8 mouse cellular contexts compared by ENCODE assay signal in the genomic region with DNA sequence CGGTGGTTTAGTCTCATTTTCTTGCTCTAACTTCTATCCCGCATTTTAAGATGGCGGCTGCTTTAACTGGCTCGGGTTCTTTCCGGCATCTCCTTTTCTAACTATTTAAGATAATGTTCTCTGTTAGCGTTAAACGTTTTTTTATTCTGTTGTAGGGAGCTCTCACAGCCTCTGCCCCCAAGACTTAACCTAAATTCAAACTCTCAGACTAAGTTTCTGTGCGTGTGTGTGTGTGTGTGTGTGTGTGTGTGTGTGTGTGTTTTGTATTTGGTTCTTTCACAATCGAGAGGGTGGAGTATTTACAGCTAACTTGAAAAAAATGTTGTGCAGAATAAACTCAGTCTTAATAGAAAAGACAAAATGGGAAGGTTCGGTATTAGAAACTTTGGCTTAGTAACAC. TPM values are rescaled to one million over a fixed set of nuclear protein-coding genes. Genes with fewer than 3 reads are reported as not detected.
DNase-seq lines count a peak whose midpoint lies in the region; ATAC-seq lines count a peak whose summit lies in the region.

No protein-coding gene starts in this region.

- H3K4me1 ChIP-seq in kidney, embryonic 14.5 days (ENCODE audit: control insufficient read depth, insufficient read depth, low read length), result peaks cover 6% of the 10 kb centered on the region
- peaks cover 10% of the 10 kb centered on the region for H3K4me1 ChIP-seq in forebrain, embryonic 14.5 days (ENCODE audit: control insufficient read depth, insufficient read depth, low read length)
- peaks cover 34% of the 10 kb centered on the region for H3K4me1 ChIP-seq in liver, embryonic 15.5 days (replicated peaks)

- H3K9ac ChIP-seq in kidney, embryonic 14.5 days (ENCODE audit: low read depth, low read length), result peak overlapping the region; percentile 99; the same call in 1 of the 2 replicates
- H3K9ac ChIP-seq in forebrain, embryonic 14.5 days (ENCODE audit: low read length), result peak overlapping the region; percentile 97
- H3K9ac ChIP-seq in liver, embryonic 15.5 days, result peak overlapping the region; percentile 97

- H3K27ac ChIP-seq in kidney, embryonic 14.5 days (ENCODE audit: low read depth, low read length), result no peak overlapping the region
- no peak overlapping the region for H3K27ac ChIP-seq in forebrain, embryonic 14.5 days (ENCODE audit: low read depth, low read length)
- peak overlapping the region; percentile 100 for H3K27ac ChIP-seq in liver, embryonic 15.5 days (replicated peaks)

- peak overlapping the region; percentile 94 for H3K4me2 ChIP-seq in kidney, embryonic 14.5 days (replicated peaks; ENCODE audit: low read depth, low read length)
- H3K4me2 ChIP-seq in forebrain, embryonic 14.5 days (ENCODE audit: low read length), result peak overlapping the region; percentile 96
- peak overlapping the region; percentile 81 for H3K4me2 ChIP-seq in liver, embryonic 15.5 days

- no peak for DNase-seq in kidney, postnatal 4 days
- DNase-seq in Muller cell, postnatal 12 days (ENCODE audit: inconsistent ontology term), result peak; percentile 35
- no peak for DNase-seq in forebrain, embryonic 14.5 days (ENCODE audit: low spot score)
- DNase-seq in embryo, embryonic 9.5 days (ENCODE audit: extremely low spot score), result no peak
- no peak for DNase-seq in cerebellum, adult 18-20 months

- peak overlapping the region; percentile 77 for H3K4me3 ChIP-seq in kidney, embryonic 14.5 days (ENCODE audit: low read length)
- H3K4me3 ChIP-seq in forebrain, embryonic 14.5 days (ENCODE audit: low read depth, low read length), result peak overlapping the region; percentile 79
- peak overlapping the region; percentile 87 for H3K4me3 ChIP-seq in liver, embryonic 15.5 days (replicated peaks)

- peaks cover 29% of the 10 kb centered on the region for H3K36me3 ChIP-seq in kidney, embryonic 14.5 days (ENCODE audit: control insufficient read depth, insufficient read depth, low read length)
- 0 out of 2 replicates have a peak, but pooled peaks cover 4% of the 10 kb centered on the region for H3K36me3 ChIP-seq in forebrain, embryonic 14.5 days (ENCODE audit: control insufficient read depth, insufficient read depth, low read length)
- peaks cover 18% of the 10 kb centered on the region for H3K36me3 ChIP-seq in liver, embryonic 15.5 days (replicated peaks)

- no peaks in the 10 kb centered on the region for H3K27me3 ChIP-seq in kidney, embryonic 14.5 days (ENCODE audit: control insufficient read depth, insufficient read depth, low read length)
- H3K27me3 ChIP-seq in forebrain, embryonic 14.5 days (replicated peaks; ENCODE audit: control insufficient read depth, insufficient read depth, low read length), result no peaks in the 10 kb centered on the region
- no peaks in the 10 kb centered on the region for H3K27me3 ChIP-seq in liver, embryonic 15.5 days

- 40% methylated on average over 10 of the region's 10 CpGs for WGBS in kidney, embryonic 14.5 days
- 35% methylated on average over 10 of the region's 10 CpGs for WGBS in forebrain, embryonic 14.5 days
- 23% methylated on average over 10 of the region's 10 CpGs for WGBS in liver, embryonic 15.5 days (ENCODE audit: insufficient replicate concordance)

- no peaks in the 10 kb centered on the region for H3K9me3 ChIP-seq in kidney, embryonic 14.5 days (ENCODE audit: control insufficient read depth, low read length)
- H3K9me3 ChIP-seq in forebrain, embryonic 14.5 days (replicated peaks; ENCODE audit: control insufficient read depth, low read length), result no peaks in the 10 kb centered on the region
- H3K9me3 ChIP-seq in liver, embryonic 15.5 days (replicated peaks), result no peaks in the 10 kb centered on the region

- no peak for ATAC-seq in kidney, embryonic 14.5 days (ENCODE audit: low FRiP score, low TSS enrichment)
- ATAC-seq in forebrain, embryonic 14.5 days, result no peak
- ATAC-seq in liver, embryonic 15.5 days (ENCODE audit: insufficient read depth), result no peak
- ATAC-seq in granulocyte monocyte progenitor cell, adult 5-6 weeks (replicated peaks; ENCODE audit: poor library complexity, severe bottlenecking), result no peak

RNA-seq across cellular contexts. Expression of gene Ube2d3, which starts 2.7 kb away (rescaled TPM):
- polyA plus RNA-seq in kidney, embryonic 14.5 days (2014; fragmentation: Nextera tagmentation; extraction: Ambion mirVana), result 509 and 612 TPM in 2 replicates
- 473 and 475 TPM in 2 replicates for polyA plus RNA-seq in forebrain, embryonic 14.5 days (2014; fragmentation: Nextera tagmentation; extraction: Ambion mirVana)
- 216 and 230 TPM in 2 replicates for polyA plus RNA-seq in liver, embryonic 15.5 days (2015; fragmentation: Nextera tagmentation; extraction: Ambion mirVana)
- total RNA-seq in granulocyte monocyte progenitor cell, adult 5-6 weeks (2014; fragmentation: Nextera tagmentation), result 413 and 488 TPM in 2 replicates
- 457 and 710 TPM in 2 replicates for total RNA-seq in granulocyte monocyte progenitor cell, adult 5-6 weeks (2017)

RNA-seq across cellular contexts. Expression of gene Cisd2, which starts 16.9 kb away (rescaled TPM):
- polyA plus RNA-seq in kidney, embryonic 14.5 days (2014; fragmentation: Nextera tagmentation; extraction: Ambion mirVana), result 58.3 and 73.2 TPM in 2 replicates
- polyA plus RNA-seq in forebrain, embryonic 14.5 days (2014; fragmentation: Nextera tagmentation; extraction: Ambion mirVana), result 42.5 and 49.5 TPM in 2 replicates
- 27.7 and 28.9 TPM in 2 replicates for polyA plus RNA-seq in liver, embryonic 15.5 days (2015; fragmentation: Nextera tagmentation; extraction: Ambion mirVana)
- total RNA-seq in granulocyte monocyte progenitor cell, adult 5-6 weeks (2014; fragmentation: Nextera tagmentation), result 47.6 and 60.6 TPM in 2 replicates
- total RNA-seq in granulocyte monocyte progenitor cell, adult 5-6 weeks (2017), result 35.9 and 48.9 TPM in 2 replicates

RNA-seq across cellular contexts. Expression of gene Manba, which starts 44.8 kb away (rescaled TPM):
- polyA plus RNA-seq in kidney, embryonic 14.5 days (2014; fragmentation: Nextera tagmentation; extraction: Ambion mirVana), result 8.2 and 23.2 TPM in 2 replicates
- 4.1 and 4.4 TPM in 2 replicates for polyA plus RNA-seq in forebrain, embryonic 14.5 days (2014; fragmentation: Nextera tagmentation; extraction: Ambion mirVana)
- 5.8 and 6.6 TPM in 2 replicates for polyA plus RNA-seq in liver, embryonic 15.5 days (2015; fragmentation: Nextera tagmentation; extraction: Ambion mirVana)
- total RNA-seq in granulocyte monocyte progenitor cell, adult 5-6 weeks (2014; fragmentation: Nextera tagmentation), result 24.6 and 54.4 TPM in 2 replicates
- 33.6 and 38.8 TPM in 2 replicates for total RNA-seq in granulocyte monocyte progenitor cell, adult 5-6 weeks (2017)
